Mouse (Mus musculus) ES-E14 (cell line): Measurements from ENCODE around the gene Med25. TPM values are rescaled to one million over a fixed set of nuclear protein-coding genes. Genes with fewer than 3 reads are reported as not detected.

Experiments used
- DNase-seq: peaks from one replicate; pipeline ENCODE4 v3.0.0-alpha.2; 2013; ENCODE audit warnings: low read depth, low spot score
- H3K27ac ChIP-seq: 2 replicates; pipeline ENCODE4 v1.5.1; 2012; ENCODE audit warnings: low read depth, mild to moderate bottlenecking, low read length, moderate library complexity, mixed read lengths; ENCODE audit not compliant: poor library complexity, insufficient read depth, severe bottlenecking
- H3K36me3 ChIP-seq: 2 replicates; pipeline ENCODE4 v1.6.1; 2012; ENCODE audit warnings: mild to moderate bottlenecking, low read length, moderate library complexity, mixed read lengths; ENCODE audit not compliant: control insufficient read depth, poor library complexity, insufficient read depth, severe bottlenecking
- H3K4me1 ChIP-seq, 2 experiments: fragments of 150-350 bp in 1 of 2; sonication (generic) in 1 of 2; 2 replicates each; pipeline ENCODE4 v1.6.1; 2012; ENCODE audit warnings: low read length in 2 of 2, mild to moderate bottlenecking in 1 of 2, mixed read lengths in 1 of 2; ENCODE audit not compliant: control insufficient read depth in 2 of 2, insufficient read depth in 2 of 2, poor library complexity in 1 of 2
- H3K4me3 ChIP-seq, 2 experiments: fragments of 150-350 bp in 1 of 2; sonication (generic) in 1 of 2; 2 replicates each; pipeline ENCODE4 v1.5.1; 2012; ENCODE audit warnings: low read length in 2 of 2, low read depth in 1 of 2, mild to moderate bottlenecking in 1 of 2, mixed read lengths in 1 of 2; ENCODE audit not compliant: insufficient read depth in 1 of 2, poor library complexity in 1 of 2, severe bottlenecking in 1 of 2
- H3K9ac ChIP-seq: 2 replicates; pipeline ENCODE4 v1.6.1; 2012; ENCODE audit warnings: low read depth, mild to moderate bottlenecking, low read length, mixed read lengths; ENCODE audit not compliant: poor library complexity, insufficient read depth, severe bottlenecking
- H3K9me3 ChIP-seq: fragments of 150-350 bp; sonication (generic); 2 replicates; pipeline ENCODE4 v1.6.1; 2012; ENCODE audit warnings: low read depth, mild to moderate bottlenecking, low read length; ENCODE audit not compliant: control insufficient read depth, insufficient read depth
- CHD2 ChIP-seq: IDR thresholded peaks from 2 replicates; pipeline ENCODE4 v1.6.1; 2014; ENCODE audit warnings: mild to moderate bottlenecking, low read depth, low read length, inconsistent platforms
- HCFC1 ChIP-seq: IDR thresholded peaks from 2 replicates; pipeline ENCODE4 v1.6.1; 2012; ENCODE audit warnings: low read length, inconsistent platforms, borderline replicate concordance; ENCODE audit not compliant: insufficient read depth
- MAFK ChIP-seq: IDR thresholded peaks from 2 replicates; pipeline ENCODE4 v1.6.1; 2014; ENCODE audit warnings: mild to moderate bottlenecking, low read depth, low read length, inconsistent platforms; ENCODE audit not compliant: insufficient read depth
- ZC3H11A ChIP-seq: IDR thresholded peaks from 2 replicates; pipeline ENCODE4 v1.6.1; 2012; ENCODE audit warnings: low read depth, mild to moderate bottlenecking, inconsistent platforms, low read length, borderline replicate concordance
- ZNF384 ChIP-seq: IDR thresholded peaks from 2 replicates; pipeline ENCODE4 v1.6.1; 2012; ENCODE audit warnings: low read depth, low read length, inconsistent platforms
- in situ Hi-C, 2 experiments: fragments of 600-800 bp; cut with MboI; formaldehyde crosslinking; loops; one replicate each; pipeline ENCODE4 v1.15.1; 2025; ENCODE audit warnings: low sequenced_read_pairs in 2 of 2, inconsistent platforms in 1 of 2; ENCODE audit not compliant: unreplicated experiment in 2 of 2
- total RNA-seq: library from RNA; depleted of rRNA; stranded (reverse); fragments of 300-350 nt; gene quantifications from 2 replicates; pipeline ENCODE4 v1.2.3, GENCODE M21; 2012

Med25 gene
- total RNA-seq, 1 experiment, result 88.2 TPM

DNA sequence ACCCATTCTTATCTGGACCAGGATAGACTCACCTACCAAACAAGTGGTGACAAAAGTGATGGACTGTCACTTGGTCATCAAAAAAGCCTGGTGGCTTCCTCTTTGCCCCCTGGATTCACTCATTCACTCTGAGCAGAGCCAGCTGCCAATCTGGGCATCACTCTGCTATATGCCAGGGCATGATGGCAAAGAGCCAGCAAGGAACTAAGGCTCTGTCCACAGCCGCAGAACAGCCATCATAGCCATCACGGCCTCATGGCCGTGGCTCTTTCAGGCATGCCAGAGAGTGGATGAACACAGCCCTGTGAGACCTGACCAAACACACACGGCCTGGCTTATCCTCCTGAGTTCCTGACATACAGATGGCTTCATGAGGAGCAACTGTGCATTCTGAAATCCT, 1.8 kb downstream of the Med25 start:
- H3K27ac ChIP-seq, result no peak overlapping the region
- no peaks in the 10 kb centered on the region for H3K9me3 ChIP-seq
- peak overlapping the region; percentile 10; the same call in 1 of the 2 replicates for H3K9ac ChIP-seq
- no peak for TF ChIP-seq ZC3H11A
- TF ChIP-seq CHD2, result no peak
- TF ChIP-seq ZNF384, result no peak
- no peak for TF ChIP-seq MAFK
- TF ChIP-seq HCFC1, result no peak
- peaks cover 0 to 12% of the 10 kb centered on the region in 2 experiments; a peak in 1 of 4 replicates for H3K4me1 ChIP-seq
- in situ Hi-C loops, result no loop called here
- DNase-seq, result no peak
- H3K4me3 ChIP-seq, result no peak overlapping the region
- H3K36me3 ChIP-seq, result peaks cover 34% of the 10 kb centered on the region

- Histone ChIP-seq H3K9me3 (no peaks in the 10 kb centered on the region), H3K36me3 (peaks cover 38% of the 10 kb centered on the region), H3K9ac (no peak overlapping the region), H3K4me3 (no peak overlapping the region), H3K4me1 (peaks cover 0 to 13% of the 10 kb centered on the region in 2 experiments; a peak in 1 of 4 replicates), H3K27ac (no peak overlapping the region)
- in situ Hi-C loops, result no loop called here
- no peak for TF ChIP-seq CHD2
- TF ChIP-seq ZNF384, result no peak
- no peak for TF ChIP-seq ZC3H11A
- TF ChIP-seq HCFC1, result no peak
- TF ChIP-seq MAFK, result no peak
- no peak for DNase-seq
Measured at GRCm38 (mm10) chr7:44890180-44890579, 2.3 kb downstream of the Med25 start.

DNA sequence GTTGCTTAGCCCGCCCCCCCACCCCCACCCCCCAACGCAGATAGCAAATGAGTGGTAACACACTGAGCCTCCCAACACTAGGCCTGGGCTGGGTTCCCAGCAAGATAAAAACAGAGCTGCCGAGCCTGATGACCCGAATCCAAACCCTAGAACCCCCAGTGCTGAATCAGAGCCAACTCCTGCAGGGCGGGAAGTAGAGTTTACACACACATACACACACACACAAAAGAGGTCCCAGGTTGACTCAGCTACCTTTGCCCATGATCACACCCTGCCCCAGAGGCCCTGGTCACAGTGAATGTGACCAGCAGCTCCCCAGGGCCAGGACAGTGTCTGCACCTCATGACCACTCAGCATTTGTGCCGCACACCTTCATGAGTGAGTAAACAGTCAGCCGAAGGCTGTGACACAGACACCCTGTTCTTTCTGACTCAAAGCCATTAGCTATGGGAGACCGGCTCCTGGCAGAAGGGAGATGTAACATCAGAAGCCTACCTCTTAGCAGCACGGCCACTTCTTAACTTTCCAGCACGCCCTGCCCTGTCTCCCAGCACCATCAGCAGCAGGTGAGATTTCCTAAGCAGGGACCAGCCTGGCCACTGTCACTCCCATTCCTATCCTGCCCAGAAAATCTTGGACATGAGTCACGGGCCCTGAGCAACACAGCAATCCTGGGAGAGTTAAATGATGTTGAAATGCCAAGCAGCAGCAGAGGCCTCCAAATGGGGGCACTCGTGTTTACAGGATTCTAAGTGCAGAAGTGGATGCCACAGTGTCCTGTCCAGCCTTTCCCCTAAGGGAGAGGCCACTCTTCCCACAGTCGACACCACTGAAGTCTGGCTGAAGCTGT, 4.0 kb downstream of the Med25 start:
- Histone ChIP-seq H3K36me3 (peaks cover 51% of the 10 kb centered on the region), H3K9me3 (no peaks in the 10 kb centered on the region), H3K4me1 (peaks cover 0 to 13% of the 10 kb centered on the region in 2 experiments; a peak in 1 of 4 replicates), H3K4me3 (no peak overlapping the region), H3K27ac (no peak overlapping the region), H3K9ac (no peak overlapping the region)
- DNase-seq, result no peak
- in situ Hi-C loops, result no loop called here
- TF ChIP-seq ZC3H11A (no peak), MAFK (no peak), CHD2 (no peak), HCFC1 (no peak), ZNF384 (no peak)

- Histone ChIP-seq H3K9me3 (no peaks in the 10 kb centered on the region), H3K4me1 (peaks cover 0 to 13% of the 10 kb centered on the region in 2 experiments; a peak in 1 of 4 replicates), H3K9ac (no peak overlapping the region), H3K27ac (no peak overlapping the region), H3K4me3 (no peak overlapping the region), H3K36me3 (peaks cover 63% of the 10 kb centered on the region)
- in situ Hi-C loops, result no loop called here
- TF ChIP-seq HCFC1 (no peak), ZC3H11A (no peak), CHD2 (no peak), ZNF384 (no peak), MAFK (no peak)
- DNase-seq, result no peak
Measured at GRCm38 (mm10) chr7:44886964-44887363, 5.5 kb downstream of the Med25 start.
